Mouse (Mus musculus): ENCODE results near the gene Zfp780b.
A peak's percentile ranks its signal among the peaks of the same experiment; 100 is the strongest.
"Not testable (repeated sequence)": the region's sequence is repeated elsewhere in the genome, so short reads cannot be mapped to it uniquely, and the experiment has no call there.

Zfp780b gene

DNA sequence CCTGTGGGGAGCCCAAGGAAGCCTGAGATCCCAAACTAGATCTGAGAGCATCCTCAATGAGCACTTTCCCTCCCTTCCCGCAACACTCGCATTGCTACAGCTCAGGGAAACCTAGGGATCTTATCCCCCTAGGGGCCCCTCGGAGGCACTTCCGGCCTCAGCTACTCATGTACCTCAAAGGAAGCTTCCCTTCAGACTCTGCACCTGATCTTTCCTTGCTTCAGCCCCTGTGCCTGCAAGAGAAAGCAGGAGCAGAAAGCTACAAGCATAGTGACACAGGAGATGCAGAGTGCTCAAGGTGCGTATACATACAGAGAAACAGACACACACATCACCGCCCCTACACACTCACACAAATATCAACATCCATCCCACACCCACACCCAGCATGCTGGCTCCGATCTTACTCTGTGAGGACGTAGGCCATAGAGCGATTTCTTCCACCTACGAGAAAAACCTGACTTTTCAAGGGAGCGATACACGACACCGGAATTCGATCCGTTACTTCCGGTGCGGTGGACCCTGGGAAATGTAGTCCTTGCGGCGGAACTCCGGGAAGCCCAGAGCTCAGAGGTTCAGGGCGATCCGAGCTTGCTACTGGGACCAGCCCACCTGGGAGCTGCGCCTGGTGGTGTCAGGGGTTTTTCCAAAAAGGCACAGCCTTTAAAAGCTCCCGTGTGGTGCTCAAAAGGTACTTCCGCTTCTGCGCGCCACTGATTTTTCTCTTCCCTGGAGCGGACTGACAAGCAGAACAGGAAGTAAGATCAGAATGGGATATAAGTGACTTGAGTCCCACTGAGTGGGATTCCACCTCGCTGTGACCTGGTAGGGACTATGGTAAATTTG is at the start of gene Zfp780b:
Zfp780b (minus strand) TSS at position 489 of the 846 bp plus-strand sequence.
- DNase-seq (ENCODE audit: low spot score in 2 of 2), result peak; percentile 43 to 57

- no peak for DNase-seq (ENCODE audit: low spot score in 2 of 2)
Observed at GRCm38 (mm10) chr7:28014445-28014810, 35.5 kb upstream of the Zfp780b start.

DNA sequence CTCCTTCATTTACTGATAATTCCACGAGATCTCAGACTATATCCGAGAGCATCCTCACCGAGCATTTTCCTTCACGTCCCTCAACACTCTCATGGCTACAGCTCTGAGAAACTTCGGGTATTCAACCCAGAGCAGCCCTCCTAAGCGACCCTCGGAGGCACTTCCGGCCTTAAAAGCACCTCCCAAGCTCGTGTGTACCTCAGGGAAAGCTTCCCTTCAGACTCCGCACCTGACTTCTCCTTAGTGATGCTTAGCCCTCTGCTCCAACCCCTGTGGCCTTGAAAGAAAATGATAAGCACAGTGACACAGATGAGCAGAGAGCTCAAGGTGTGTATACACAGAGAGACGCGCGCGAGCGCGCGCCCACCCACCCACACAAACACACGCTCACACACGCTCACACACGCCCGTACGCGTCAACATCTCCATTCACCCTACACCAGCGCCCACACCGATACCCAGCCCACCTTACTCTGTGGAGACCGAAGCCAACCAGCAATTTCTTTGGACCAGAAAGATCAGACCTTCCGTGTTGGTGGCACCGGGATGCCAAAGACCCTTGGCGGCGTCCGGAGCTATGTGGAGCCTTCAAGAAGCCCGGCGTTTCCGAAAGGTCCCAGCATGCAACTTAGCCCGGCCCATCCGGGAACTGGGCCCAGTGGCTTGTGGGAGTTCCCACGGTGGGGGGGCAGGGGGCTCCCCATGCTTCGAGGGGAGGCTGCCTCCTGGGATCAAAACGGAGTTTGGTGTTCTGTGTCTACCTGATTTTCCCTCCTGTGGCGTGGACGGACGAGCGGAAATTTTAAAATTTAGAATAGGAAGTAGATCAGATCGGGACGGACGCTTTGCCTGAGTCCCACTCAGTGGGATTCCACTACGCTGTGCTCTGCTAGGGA is 34.8 kb upstream of the Zfp780b start, which contains the start of gene Zfp850:
Zfp850 (minus strand) TSS at position 567 of the 896 bp plus-strand sequence.
- peak; percentile 63 to 76 for DNase-seq (ENCODE audit: low spot score in 2 of 2)

DNA sequence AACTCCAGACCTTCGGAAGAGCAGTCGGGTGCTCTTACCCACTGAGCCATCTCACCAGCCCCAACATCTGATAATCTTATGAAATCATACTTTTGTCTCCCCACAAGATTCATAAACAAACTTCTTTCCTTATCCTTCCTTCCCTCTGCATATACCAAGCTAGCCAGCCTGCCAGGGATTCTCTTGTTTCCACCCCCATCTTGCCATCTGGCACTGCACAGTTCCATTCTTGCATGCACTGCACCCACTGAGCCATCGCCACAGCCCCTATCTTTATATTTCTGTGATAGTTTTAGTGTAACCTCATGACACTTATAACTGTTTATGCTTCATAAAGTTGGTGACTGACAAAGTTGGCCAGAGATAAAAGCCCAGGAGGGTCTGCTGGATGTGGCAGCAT is 31.3 kb upstream of the Zfp780b start:
- DNase-seq (ENCODE audit: low spot score in 2 of 2), result no peak

GRCm38 (mm10) chr7:27982197-27982596 is 3.2 kb upstream of the Zfp780b start:
- DNase-seq (ENCODE audit: low spot score in 2 of 2), result no peak

GRCm38 (mm10) chr7:27949451-27949850 is 29.5 kb downstream of the Zfp780b start:
- DNase-seq (ENCODE audit: low spot score in 2 of 2), result not testable (repeated sequence)

- not testable (repeated sequence) for DNase-seq (ENCODE audit: low spot score in 2 of 2)
Observed at GRCm38 (mm10) chr7:27941869-27942268, 37.1 kb downstream of the Zfp780b start.

- DNase-seq (ENCODE audit: low spot score in 2 of 2), result not testable (repeated sequence)
Observed at GRCm38 (mm10) chr7:27933800-27934158, 45.2 kb downstream of the Zfp780b start.

DNA sequence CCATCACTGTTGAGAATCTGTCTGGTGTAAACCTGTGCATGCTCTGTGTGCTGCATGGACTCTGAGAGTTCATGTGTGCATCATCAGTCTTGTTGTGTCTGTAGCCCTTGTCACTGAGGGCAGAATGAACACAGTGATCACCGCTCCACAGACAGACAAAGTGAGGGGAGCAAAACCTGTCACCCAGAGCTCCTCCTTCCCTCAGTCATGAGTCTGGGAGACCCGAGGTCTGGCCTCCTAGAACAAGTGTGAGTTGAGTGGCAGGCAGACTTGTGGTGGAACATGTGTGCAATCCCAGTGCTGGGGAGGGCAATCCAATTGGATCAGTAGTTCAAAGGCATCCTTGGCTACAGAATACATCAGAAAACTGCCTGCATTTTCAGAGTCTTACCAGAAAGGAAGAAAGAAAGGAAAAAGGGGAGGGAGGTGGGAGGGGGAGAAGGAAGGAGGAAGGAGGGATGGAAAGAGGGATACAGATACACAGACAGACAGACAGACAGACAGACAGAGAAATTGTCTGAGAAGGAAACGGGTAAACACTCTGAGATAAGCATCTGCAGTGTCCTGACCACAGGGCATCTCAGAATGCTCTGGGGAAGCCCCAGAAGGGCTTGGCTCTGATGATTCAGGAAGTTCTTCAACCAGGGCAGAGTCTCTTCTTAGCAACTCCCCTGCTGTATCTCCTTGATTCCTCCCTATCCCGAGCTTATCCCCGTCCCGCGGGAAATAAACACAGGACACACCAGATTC is 45.7 kb downstream of the Zfp780b start:
- DNase-seq (ENCODE audit: low spot score in 2 of 2), result no peak

DNA sequence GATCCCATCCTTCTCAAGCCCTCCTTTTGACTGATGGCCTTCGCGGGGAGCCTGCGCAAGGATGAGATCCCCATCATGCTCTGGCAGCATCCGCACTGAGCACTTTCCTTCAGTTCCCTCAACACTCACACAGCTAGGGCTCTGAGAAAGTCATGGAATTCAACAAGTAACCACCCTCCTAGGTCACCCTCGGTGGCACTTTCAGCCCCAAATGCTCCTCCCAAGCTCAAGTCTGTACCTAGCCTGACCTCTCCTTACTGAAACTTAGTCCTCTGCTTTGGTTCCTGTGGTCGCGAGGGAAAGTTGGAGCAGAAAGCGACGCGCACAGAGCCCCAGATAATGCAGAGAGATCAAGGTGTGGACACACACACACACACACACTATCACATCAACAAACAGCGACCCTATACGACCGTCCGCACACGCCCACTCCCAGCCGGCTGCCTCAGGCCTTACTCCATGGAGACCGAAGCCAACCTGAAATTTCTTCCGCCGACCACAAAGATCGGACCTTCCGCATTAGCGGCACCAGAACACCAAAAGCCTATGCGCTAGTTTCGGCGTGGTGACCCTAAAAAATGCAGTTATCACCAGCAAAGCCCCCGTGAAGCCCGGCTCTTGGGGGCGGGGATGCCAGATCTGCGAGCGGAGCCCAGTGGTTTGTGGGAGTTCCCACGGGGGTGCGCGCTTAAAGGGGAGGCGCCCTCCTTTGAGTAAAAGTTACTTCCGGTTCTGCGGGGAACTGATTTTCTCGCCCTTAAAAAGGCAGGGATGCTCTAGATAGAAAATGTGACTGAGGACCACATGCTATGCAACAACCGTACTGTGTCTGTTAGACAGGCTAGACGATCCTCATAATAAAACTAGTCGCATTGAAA is 49.9 kb downstream of the Zfp780b start, which contains the start of gene Zfp974:
Zfp974 (minus strand) TSS at position 643 of the 878 bp plus-strand sequence.
- peak; percentile 41 to 58 for DNase-seq (ENCODE audit: low spot score in 2 of 2)

GRCm38 (mm10) chr7:27927041-27927440 is 51.9 kb downstream of the Zfp780b start:
- DNase-seq (ENCODE audit: low spot score in 2 of 2), result not testable (repeated sequence)

- not testable (repeated sequence) for DNase-seq (ENCODE audit: low spot score in 2 of 2)
Observed at GRCm38 (mm10) chr7:27910952-27911351, 68.0 kb downstream of the Zfp780b start.

Measured in cerebellum, postnatal 4 days (tissue).